Mouse (Mus musculus) MEL (cell line): ENCODE measurements around the gene Drg1. TPM values are rescaled to one million over a fixed set of nuclear protein-coding genes. Genes with fewer than 3 reads are reported as not detected.
"Not testable (repeated sequence)": the region's sequence is repeated elsewhere in the genome, so short reads cannot be mapped to it uniquely, and the experiment has no call there.

Source experiments
- DNase-seq: peaks from one replicate; pipeline ENCODE4 v3.0.0; 2011; ENCODE audit warnings: low read depth, low spot score
- H3K27ac ChIP-seq: 2 replicates; pipeline ENCODE4 v1.5.1; 2012; ENCODE audit warnings: low read depth, mild to moderate bottlenecking, control low read depth, low read length, moderate library complexity; ENCODE audit not compliant: control insufficient read depth
- H3K27me3 ChIP-seq, 2 experiments: fragments of 150-350 bp in 1 of 2; sonication (generic) in 1 of 2; 2 replicates each; pipeline ENCODE4 v1.6.1; 2012; ENCODE audit warnings: low read length in 2 of 2, mild to moderate bottlenecking in 2 of 2, improper control_type of control experiment in 1 of 2, moderate library complexity in 1 of 2; ENCODE audit not compliant: insufficient read depth in 2 of 2, control insufficient read depth in 1 of 2
- H3K36me3 ChIP-seq, 2 experiments: 2 replicates each; pipeline ENCODE4 v1.6.1; 2012 to 2014; ENCODE audit warnings: low read length in 2 of 2, improper control_type of control experiment in 1 of 2, inconsistent platforms in 1 of 2, mild to moderate bottlenecking in 1 of 2; ENCODE audit not compliant: insufficient read depth in 2 of 2, control insufficient read depth in 1 of 2
- H3K4me1 ChIP-seq, 2 experiments: fragments of 150-350 bp in 1 of 2; sonication (generic) in 1 of 2; 2 replicates each; pipeline ENCODE4 v1.6.1; 2012; ENCODE audit warnings: low read length in 2 of 2, improper control_type of control experiment in 1 of 2, mild to moderate bottlenecking in 1 of 2; ENCODE audit not compliant: insufficient read depth in 2 of 2, control insufficient read depth in 1 of 2
- H3K4me3 ChIP-seq, 2 experiments: fragments of 150-350 bp in 1 of 2; sonication (generic) in 1 of 2; 2 replicates each; pipeline ENCODE4 v1.5.1; 2012; ENCODE audit warnings: low read depth in 2 of 2, low read length in 2 of 2, mild to moderate bottlenecking in 2 of 2, moderate library complexity in 2 of 2, control low read depth in 1 of 2, improper control_type of control experiment in 1 of 2; ENCODE audit not compliant: control insufficient read depth in 1 of 2, insufficient read depth in 1 of 2
- H3K79me2 ChIP-seq: 2 replicates; pipeline ENCODE4 v1.6.1; 2012; ENCODE audit warnings: mild to moderate bottlenecking, low read length, moderate library complexity; ENCODE audit not compliant: control insufficient read depth, poor library complexity, insufficient read depth
- H3K9ac ChIP-seq: 2 replicates; pipeline ENCODE4 v1.6.1; 2012; ENCODE audit warnings: low read depth, mild to moderate bottlenecking, control low read depth, low read length, moderate library complexity; ENCODE audit not compliant: control insufficient read depth, poor library complexity, severe bottlenecking
- H3K9me3 ChIP-seq: fragments of 150-350 bp; sonication (generic); replicated peaks from 2 replicates; pipeline ENCODE4 v1.6.1; 2012; ENCODE audit warnings: mild to moderate bottlenecking, low read length, improper control_type of control experiment, moderate library complexity; ENCODE audit not compliant: insufficient read depth
- HCFC1 ChIP-seq: IDR thresholded peaks from 2 replicates; pipeline ENCODE4 v1.6.1; 2012; ENCODE audit warnings: low read depth, mild to moderate bottlenecking, inconsistent platforms, low read length, improper control_type of control experiment, moderate library complexity
- MEF2A ChIP-seq: IDR thresholded peaks from 2 replicates; pipeline ENCODE4 v1.6.1; 2014; ENCODE audit warnings: low read depth, mild to moderate bottlenecking, inconsistent platforms, low read length, improper control_type of control experiment; ENCODE audit not compliant: poor library complexity, insufficient replicate concordance, severe bottlenecking; ENCODE audit errors: extremely low read depth
- NRF1 ChIP-seq: IDR thresholded peaks from 2 replicates; pipeline ENCODE4 v1.6.1; 2014; ENCODE audit warnings: low read depth, mild to moderate bottlenecking, inconsistent platforms, low read length, improper control_type of control experiment, moderate library complexity; ENCODE audit not compliant: poor library complexity, insufficient read depth, severe bottlenecking
- POLR2AphosphoS2 ChIP-seq: IDR thresholded peaks from 2 replicates; pipeline ENCODE4 v1.6.1; 2011; ENCODE audit warnings: low read length, improper control_type of control experiment
- SIN3A ChIP-seq: IDR thresholded peaks from 2 replicates; pipeline ENCODE4 v1.6.1; 2012; ENCODE audit warnings: low read length, improper control_type of control experiment, inconsistent platforms
- TBP ChIP-seq: IDR thresholded peaks from 2 replicates; pipeline ENCODE4 v1.8.0; 2011; ENCODE audit warnings: low read depth, low read length, improper control_type of control experiment
- ZKSCAN1 ChIP-seq: IDR thresholded peaks from 2 replicates; pipeline ENCODE4 v1.6.1; 2012; ENCODE audit warnings: low read depth, mild to moderate bottlenecking, inconsistent platforms, low read length, improper control_type of control experiment, moderate library complexity
- ZNF384 ChIP-seq: IDR thresholded peaks from 2 replicates; pipeline ENCODE4 v1.6.1; 2012; ENCODE audit warnings: low read depth, mild to moderate bottlenecking, inconsistent platforms, low read length, improper control_type of control experiment
- polyA plus RNA-seq, 2 experiments: library from polyadenylated mRNA; stranded (reverse) in 1 of 2; unstranded in 1 of 2; fragments of >175 nt in 1 of 2; fragments of >200 nt in 1 of 2; gene quantifications; 2 replicates each; pipeline versions ENCODE4 v1.2.1 to v1.2.4; 2012; ENCODE audit warnings: low replicate concordance in 2 of 2, low read depth in 1 of 2; ENCODE audit not compliant: insufficient read length in 2 of 2, insufficient read depth in 1 of 2, missing spikeins in 1 of 2
- total RNA-seq: library from RNA; depleted of rRNA; stranded (reverse); fragments of 300-350 nt; gene quantifications from 2 replicates; pipeline ENCODE4 v1.2.3, GENCODE M21; 2012

Gene Drg1
- total and polyA plus RNA-seq, 3 experiments, result 161 to 1,664 (median 212) TPM

- peak; percentile 95 for DNase-seq
Measured at GRCm38 (mm10) chr11:3201326-3202230, 64.6 kb downstream of the Drg1 start.

GRCm38 (mm10) chr11:3200636-3201035, 65.6 kb downstream of the Drg1 start:
- Histone ChIP-seq H3K36me3 (peaks cover 6 to 19% of the 10 kb centered on the region in 2 experiments), H3K79me2 (peaks cover 31% of the 10 kb centered on the region), H3K4me1 (peaks cover 7 to 12% of the 10 kb centered on the region in 2 experiments)
- not testable (repeated sequence) for H3K9me3 ChIP-seq, DNase-seq, H3K4me3 ChIP-seq, H3K9ac ChIP-seq, H3K27me3 ChIP-seq, H3K27ac ChIP-seq

More at GRCm38 (mm10) chr11:3201326-3202230, 64.6 kb downstream of the Drg1 start:
- H3K27ac ChIP-seq, result peak overlapping the region; percentile 88
- H3K4me1 ChIP-seq, result peaks cover 7 to 14% of the 10 kb centered on the region in 2 experiments
- H3K9ac ChIP-seq, result peak overlapping the region; percentile 83
- H3K27me3 ChIP-seq, result no peaks in the 10 kb centered on the region
- peaks cover 39% of the 10 kb centered on the region for H3K79me2 ChIP-seq
- H3K4me3 ChIP-seq, result peak overlapping the region; percentile 39 to 72
- H3K9me3 ChIP-seq, result no peaks in the 10 kb centered on the region
- H3K36me3 ChIP-seq, result peaks cover 6 to 26% of the 10 kb centered on the region in 2 experiments
- TF ChIP-seq MEF2A (no peak), TBP (no peak), HCFC1 (no peak)

- no peak for TF ChIP-seq ZKSCAN1
- no peak for TF ChIP-seq SIN3A
- no peak for TF ChIP-seq ZNF384
- TF ChIP-seq NRF1, result no peak
- TF ChIP-seq POLR2AphosphoS2, result no peak
- Histone ChIP-seq H3K36me3 (no peaks in the 10 kb centered on the region), H3K27ac (no peak within 1 kb of the TSS), H3K79me2 (no peaks in the 10 kb centered on the region), H3K9me3 (no peaks in the 10 kb centered on the region), H3K4me1 (no peaks in the 10 kb centered on the region), H3K9ac (no peak within 1 kb of the TSS), H3K4me3 (no peak within 1 kb of the TSS), H3K27me3 (no peaks in the 10 kb centered on the region)
- no peak for DNase-seq
Measured at GRCm38 (mm10) chr11:3193363-3193762, 72.9 kb downstream of the Drg1 start, which contains the start of gene Sfi1. TSS of gene Sfi1 (minus strand) at chr11:3193463.

GRCm38 (mm10) chr11:3182707-3183106, 83.5 kb downstream of the Drg1 start:
- H3K9ac ChIP-seq, H3K4me1 ChIP-seq, H3K79me2 ChIP-seq, H3K36me3 ChIP-seq, H3K4me3 ChIP-seq, H3K27ac ChIP-seq, H3K27me3 ChIP-seq, H3K9me3 ChIP-seq: not testable (repeated sequence)
- DNase-seq, result peak; percentile 29

GRCm38 (mm10) chr11:3181971-3182370, 84.2 kb downstream of the Drg1 start:
- not testable (repeated sequence) for H3K36me3 ChIP-seq, H3K27ac ChIP-seq, H3K79me2 ChIP-seq, H3K9me3 ChIP-seq, DNase-seq, H3K27me3 ChIP-seq, H3K9ac ChIP-seq, H3K4me3 ChIP-seq, H3K4me1 ChIP-seq
